Mouse (Mus musculus) heart, embryonic 14.5 days (tissue): ENCODE data around the gene Casc3. TPM values are rescaled to one million over a fixed set of nuclear protein-coding genes. Genes with fewer than 3 reads are reported as not detected.

Experiments used
- ATAC-seq: fragments of 200-750 bp; cut with Nextera tagmentation; 2 replicates; pipeline ENCODE4 v1.8.0; 2017; ENCODE audit warnings: low read depth, moderate TSS enrichment; ENCODE audit not compliant: insufficient number of reproducible peaks, insufficient read depth, low FRiP score
- H3K27ac ChIP-seq, 2 experiments: fragments of 200-500 bp in 1 of 2; fragments of 300-500 bp in 1 of 2; sonication (generic) in 1 of 2; replicated peaks in 1 of 2; 2 replicates each; pipeline ENCODE4 v1.5.1; 2012 to 2014; ENCODE audit warnings: low read depth in 2 of 2, low read length in 2 of 2, control low read depth in 1 of 2, mild to moderate bottlenecking in 1 of 2, mixed read lengths in 1 of 2; ENCODE audit not compliant: control insufficient read depth in 1 of 2, insufficient read depth in 1 of 2
- H3K27me3 ChIP-seq: fragments of 300-500 bp; sonication (generic); 2 replicates; pipeline ENCODE4 v1.6.1; 2014; ENCODE audit warnings: mild to moderate bottlenecking, low read length, control low read depth; ENCODE audit not compliant: control insufficient read depth, insufficient read depth
- H3K36me3 ChIP-seq: fragments of 300-500 bp; sonication (generic); 2 replicates; pipeline ENCODE4 v1.6.1; 2014; ENCODE audit warnings: mild to moderate bottlenecking, control low read depth, low read length, mixed read lengths; ENCODE audit not compliant: control insufficient read depth, insufficient read depth
- H3K4me1 ChIP-seq, 2 experiments: fragments of 200-500 bp in 1 of 2; fragments of 300-500 bp in 1 of 2; sonication (generic) in 1 of 2; 2 replicates each; pipeline ENCODE4 v1.6.1; 2012 to 2014; ENCODE audit warnings: low read length in 2 of 2, control low read depth in 1 of 2, mixed read lengths in 1 of 2; ENCODE audit not compliant: control insufficient read depth in 2 of 2, insufficient read depth in 2 of 2
- H3K4me2 ChIP-seq: fragments of 300-500 bp; sonication (generic); 2 replicates; pipeline ENCODE4 v1.6.1; 2014; ENCODE audit warnings: mild to moderate bottlenecking, low read length
- H3K4me3 ChIP-seq, 2 experiments: fragments of 200-500 bp in 1 of 2; fragments of 300-500 bp in 1 of 2; sonication (generic) in 1 of 2; 2 replicates each; pipeline ENCODE4 v1.5.1; 2012 to 2014; ENCODE audit warnings: low read length in 2 of 2, mild to moderate bottlenecking in 2 of 2, control low read depth in 1 of 2, low read depth in 1 of 2, moderate library complexity in 1 of 2; ENCODE audit not compliant: control insufficient read depth in 1 of 2, insufficient read depth in 1 of 2
- H3K9ac ChIP-seq: fragments of 300-500 bp; sonication (generic); 2 replicates; pipeline ENCODE4 v1.6.1; 2014; ENCODE audit warnings: mild to moderate bottlenecking, low read length
- H3K9me3 ChIP-seq: fragments of 300-500 bp; sonication (generic); 2 replicates; pipeline ENCODE4 v1.6.1; 2016; ENCODE audit warnings: low read length, control low read depth; ENCODE audit not compliant: control insufficient read depth
- WGBS: fragments of 180-500 bp; shearing (Covaris S2); extraction: QIAGEN DNeasy Blood & Tissue Kit; methylation state at CpG from one replicate; pipeline ENCODE4 v1.1.7; 2014; 5-methylcytosine and 5-hydroxymethylcytosine counted together
- polyA plus RNA-seq: library from polyadenylated mRNA; unstranded; fragments of >200 nt; fragmentation: Nextera tagmentation; extraction: Ambion mirVana; gene quantifications from 2 replicates; pipeline ENCODE4 v1.2.1, GENCODE M21; 2014

Gene Casc3
- polyA plus RNA-seq, 1 experiment from 2014 or later = 22.9 TPM

DNA sequence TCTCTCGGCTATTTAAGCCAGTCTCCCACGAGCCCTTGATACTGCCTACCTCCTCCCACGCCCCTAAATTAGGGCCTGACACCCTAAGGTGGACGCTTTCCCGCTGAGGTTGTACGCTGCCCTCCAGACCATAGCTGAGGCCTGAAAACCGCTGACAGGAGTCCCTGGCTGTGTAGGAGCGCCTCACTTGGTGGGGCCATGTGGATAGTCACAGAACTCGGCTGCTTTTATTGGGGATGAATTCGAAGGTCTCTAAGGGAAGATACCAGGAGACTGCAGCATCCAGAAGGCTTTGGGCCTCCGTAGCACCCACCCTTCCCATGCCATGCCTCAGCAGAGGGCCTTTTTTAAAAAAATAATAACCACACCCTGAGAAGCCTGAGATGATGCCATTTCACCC is 33.2 kb downstream of the Casc3 start:
- ATAC-seq = no peak
- peak overlapping the region; percentile 77; the same call in 1 of the 2 replicates for H3K9ac ChIP-seq
- H3K4me1 ChIP-seq = peaks cover 0 to 13% of the 10 kb centered on the region in 2 experiments; a peak in 3 of 4 replicates
- peaks cover 15% of the 10 kb centered on the region for H3K27me3 ChIP-seq
- 54% methylated on average over 11 of the region's 11 CpGs for WGBS
- H3K4me3 ChIP-seq = no peak overlapping the region
- no peak overlapping the region for H3K4me2 ChIP-seq
- H3K36me3 ChIP-seq = peaks cover 19% of the 10 kb centered on the region
- H3K27ac ChIP-seq = no peak overlapping the region
- H3K9me3 ChIP-seq = no peaks in the 10 kb centered on the region

DNA sequence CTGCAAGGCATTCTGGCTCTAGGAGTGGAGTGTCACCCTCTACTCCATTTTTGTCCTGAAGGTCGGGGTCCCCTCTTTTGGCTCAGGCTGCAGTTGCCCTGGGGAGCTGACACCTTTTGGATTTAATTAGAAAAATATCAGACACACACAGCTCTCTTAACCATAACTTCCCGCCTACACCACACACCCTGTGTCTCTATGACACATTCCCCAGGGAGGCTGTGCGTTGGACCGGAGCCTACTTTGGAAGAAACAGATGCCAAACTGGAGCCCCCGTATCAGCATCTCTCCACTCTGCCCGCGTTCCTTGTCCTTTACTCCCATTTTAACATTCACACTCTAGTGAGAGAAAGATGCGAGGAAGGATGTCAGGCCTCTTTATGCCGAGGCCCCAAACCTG is 33.8 kb downstream of the Casc3 start:
- Histone ChIP-seq H3K9me3 (no peaks in the 10 kb centered on the region), H3K27ac (no peak overlapping the region), H3K4me2 (no peak overlapping the region), H3K36me3 (peaks cover 13% of the 10 kb centered on the region), H3K4me1 (peaks cover 0 to 13% of the 10 kb centered on the region in 2 experiments; a peak in 3 of 4 replicates), H3K27me3 (peaks cover 15% of the 10 kb centered on the region), H3K9ac (no peak overlapping the region), H3K4me3 (no peak overlapping the region)
- WGBS = 61% methylated on average over 9 of the region's 9 CpGs
- ATAC-seq = no peak

DNA sequence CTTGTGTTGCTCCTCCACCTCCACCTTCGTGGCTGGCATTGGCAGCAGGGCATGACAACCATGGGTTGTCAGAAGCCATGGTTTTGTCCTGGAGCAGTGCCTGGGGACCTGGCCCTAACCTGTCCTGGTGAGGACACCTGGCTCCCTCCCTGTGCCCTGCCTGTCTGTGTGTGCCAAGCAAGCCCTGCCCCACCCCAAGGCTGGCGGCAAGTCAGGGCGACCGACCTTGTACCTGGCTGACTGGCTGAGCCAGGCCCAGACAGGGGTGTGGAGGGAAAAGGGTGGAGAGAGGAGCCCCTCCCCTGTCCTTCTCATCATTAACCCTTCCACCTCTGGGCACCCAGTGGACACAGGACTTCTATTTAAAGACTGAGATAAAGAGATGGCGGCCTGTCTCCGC is 34.7 kb downstream of the Casc3 start:
- peaks cover 15% of the 10 kb centered on the region for H3K27me3 ChIP-seq
- no peak overlapping the region for H3K9ac ChIP-seq
- no peak overlapping the region for H3K4me3 ChIP-seq
- peaks cover 0 to 13% of the 10 kb centered on the region in 2 experiments; a peak in 3 of 4 replicates for H3K4me1 ChIP-seq
- ATAC-seq = no peak
- no peak overlapping the region for H3K27ac ChIP-seq
- WGBS = 29% methylated on average over 6 of the region's 6 CpGs
- H3K9me3 ChIP-seq = no peaks in the 10 kb centered on the region
- H3K36me3 ChIP-seq = peaks cover 4% of the 10 kb centered on the region
- no peak overlapping the region for H3K4me2 ChIP-seq

DNA sequence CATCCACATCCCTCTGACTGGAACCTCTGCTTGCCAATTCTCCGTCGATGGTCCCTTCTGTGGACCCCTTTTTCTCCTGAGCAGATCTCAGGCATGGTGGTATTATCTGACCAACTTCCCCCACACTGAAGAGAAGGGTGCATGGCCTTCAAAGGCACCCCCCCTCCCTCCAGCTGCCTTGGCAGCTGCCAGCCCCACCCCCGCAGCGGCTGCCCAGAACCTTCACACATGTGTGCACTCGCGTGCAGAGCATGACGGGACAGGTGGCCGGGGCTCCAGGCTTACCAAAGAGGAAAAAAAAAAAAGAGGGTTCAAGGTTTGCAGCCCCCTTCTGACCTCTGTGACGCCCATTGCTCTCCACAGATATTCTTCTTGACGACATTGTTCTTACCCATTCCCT is 35.2 kb downstream of the Casc3 start:
- no peak overlapping the region for H3K27ac ChIP-seq
- H3K4me2 ChIP-seq = no peak overlapping the region
- no peaks in the 10 kb centered on the region for H3K36me3 ChIP-seq
- H3K27me3 ChIP-seq = peaks cover 15% of the 10 kb centered on the region
- peaks cover 0 to 13% of the 10 kb centered on the region in 2 experiments; a peak in 3 of 4 replicates for H3K4me1 ChIP-seq
- ATAC-seq = no peak
- H3K9me3 ChIP-seq = no peaks in the 10 kb centered on the region
- 54% methylated on average over 10 of the region's 10 CpGs for WGBS
- H3K9ac ChIP-seq = no peak overlapping the region
- H3K4me3 ChIP-seq = no peak overlapping the region

DNA sequence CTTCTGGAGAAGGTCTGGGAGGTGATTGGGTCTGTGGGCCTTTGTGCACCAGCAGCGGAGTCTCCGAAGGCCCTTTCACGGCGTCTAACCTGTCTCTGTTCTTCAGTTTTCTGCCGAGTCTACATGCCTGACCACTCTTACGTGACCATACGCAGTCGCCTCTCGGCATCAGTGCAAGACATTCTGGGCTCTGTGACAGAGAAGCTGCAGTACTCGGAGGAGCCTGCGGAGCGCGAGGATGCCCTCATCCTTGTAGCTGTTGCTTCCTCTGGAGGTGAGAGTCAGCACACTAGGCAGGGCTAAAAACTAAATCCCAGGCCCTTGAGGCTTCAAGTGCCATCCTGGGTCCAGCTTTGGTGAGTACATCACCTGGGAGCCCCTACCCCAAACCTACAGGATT is 41.3 kb downstream of the Casc3 start:
- no peaks in the 10 kb centered on the region for H3K27me3 ChIP-seq
- WGBS = 52% methylated on average over 13 of the region's 13 CpGs
- H3K9ac ChIP-seq = no peak overlapping the region
- no peak overlapping the region for H3K27ac ChIP-seq
- H3K4me1 ChIP-seq = peaks cover 4 to 15% of the 10 kb centered on the region in 2 experiments
- no peaks in the 10 kb centered on the region for H3K9me3 ChIP-seq
- H3K4me2 ChIP-seq = no peak overlapping the region
- no peak overlapping the region for H3K4me3 ChIP-seq
- no peaks in the 10 kb centered on the region for H3K36me3 ChIP-seq
- no peak for ATAC-seq

DNA sequence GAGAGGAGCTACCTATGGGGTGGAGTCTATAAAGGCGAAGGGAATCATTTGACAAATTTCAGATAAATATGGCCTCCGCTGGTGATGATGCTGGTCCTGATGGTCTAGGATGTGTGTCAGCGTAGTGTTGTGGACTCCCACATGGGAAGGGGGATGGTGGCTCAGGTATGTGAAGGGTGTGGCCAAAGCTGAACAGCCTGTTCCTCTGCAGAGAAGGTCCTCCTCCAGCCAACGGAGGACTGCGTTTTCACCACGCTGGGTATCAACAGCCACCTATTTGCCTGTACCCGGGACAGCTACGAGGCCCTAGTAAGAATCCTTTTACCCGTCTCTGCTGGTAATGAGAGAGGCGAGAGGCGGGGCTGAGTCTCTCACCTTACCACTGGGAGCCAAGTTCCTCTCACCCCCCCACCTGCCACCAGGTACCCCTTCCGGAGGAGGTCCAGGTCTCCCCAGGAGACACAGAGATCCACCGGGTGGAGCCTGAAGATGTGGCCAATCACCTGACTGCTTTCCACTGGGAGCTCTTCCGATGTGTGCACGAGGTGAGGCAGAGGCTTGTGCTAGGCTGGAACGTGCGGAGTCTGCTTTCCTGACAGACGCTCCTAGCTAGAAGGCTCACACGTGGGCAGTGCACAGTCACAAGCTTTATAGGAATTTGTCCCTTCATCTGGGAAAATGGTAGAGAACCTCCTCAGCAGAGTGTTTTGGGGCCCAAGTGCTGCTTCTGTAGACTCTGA is 42.3 kb downstream of the Casc3 start:
- no peak overlapping the region for H3K4me2 ChIP-seq
- H3K4me3 ChIP-seq = no peak overlapping the region
- H3K36me3 ChIP-seq = no peaks in the 10 kb centered on the region
- 51% methylated on average over 19 of the region's 19 CpGs for WGBS
- no peak overlapping the region for H3K9ac ChIP-seq
- no peak overlapping the region for H3K27ac ChIP-seq
- peaks cover 4 to 15% of the 10 kb centered on the region in 2 experiments for H3K4me1 ChIP-seq
- no peaks in the 10 kb centered on the region for H3K27me3 ChIP-seq
- H3K9me3 ChIP-seq = no peaks in the 10 kb centered on the region
- no peak for ATAC-seq

DNA sequence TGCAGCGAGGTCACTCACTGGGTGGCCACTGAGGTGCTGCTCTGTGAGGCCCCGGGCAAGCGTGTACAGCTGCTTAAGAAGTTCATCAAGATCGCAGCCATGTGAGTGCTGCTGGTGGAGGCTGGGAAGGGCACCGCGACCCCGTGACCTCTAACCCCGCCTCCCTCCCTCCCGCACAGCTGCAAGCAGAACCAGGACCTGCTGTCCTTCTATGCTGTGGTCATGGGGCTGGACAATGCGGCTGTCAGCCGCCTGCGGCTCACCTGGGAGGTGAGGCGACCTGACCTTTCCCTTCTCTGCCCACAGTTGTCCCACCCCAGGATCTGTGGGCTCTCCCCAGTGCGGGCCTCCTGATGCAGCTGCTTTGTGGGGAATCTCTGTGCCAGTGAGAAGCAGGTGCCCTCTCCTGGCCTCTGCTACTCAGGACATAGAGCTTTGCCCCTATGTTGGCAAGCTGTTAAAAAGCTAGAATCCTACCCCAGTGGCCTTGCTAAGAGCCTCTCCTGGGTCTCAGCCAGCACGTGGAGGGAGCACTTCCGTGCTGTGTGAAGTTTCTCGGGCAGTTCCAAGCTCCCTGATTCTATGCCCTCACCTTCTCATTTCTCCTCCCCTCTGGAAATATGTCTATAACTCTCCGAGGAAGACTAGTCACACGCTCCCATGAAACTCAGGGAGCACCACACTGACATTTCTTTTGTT is 44.6 kb downstream of the Casc3 start:
- H3K4me1 ChIP-seq = peaks cover 4 to 15% of the 10 kb centered on the region in 2 experiments
- no peaks in the 10 kb centered on the region for H3K27me3 ChIP-seq
- no peak overlapping the region for H3K4me3 ChIP-seq
- H3K9ac ChIP-seq = peak overlapping the region; percentile 44; the same call in 1 of the 2 replicates
- no peak for ATAC-seq
- no peaks in the 10 kb centered on the region for H3K9me3 ChIP-seq
- H3K4me2 ChIP-seq = peak overlapping the region; percentile 39
- H3K36me3 ChIP-seq = no peaks in the 10 kb centered on the region
- WGBS = 18% methylated on average over 19 of the region's 19 CpGs
- H3K27ac ChIP-seq = no peak overlapping the region
